In the genomic region with DNA sequence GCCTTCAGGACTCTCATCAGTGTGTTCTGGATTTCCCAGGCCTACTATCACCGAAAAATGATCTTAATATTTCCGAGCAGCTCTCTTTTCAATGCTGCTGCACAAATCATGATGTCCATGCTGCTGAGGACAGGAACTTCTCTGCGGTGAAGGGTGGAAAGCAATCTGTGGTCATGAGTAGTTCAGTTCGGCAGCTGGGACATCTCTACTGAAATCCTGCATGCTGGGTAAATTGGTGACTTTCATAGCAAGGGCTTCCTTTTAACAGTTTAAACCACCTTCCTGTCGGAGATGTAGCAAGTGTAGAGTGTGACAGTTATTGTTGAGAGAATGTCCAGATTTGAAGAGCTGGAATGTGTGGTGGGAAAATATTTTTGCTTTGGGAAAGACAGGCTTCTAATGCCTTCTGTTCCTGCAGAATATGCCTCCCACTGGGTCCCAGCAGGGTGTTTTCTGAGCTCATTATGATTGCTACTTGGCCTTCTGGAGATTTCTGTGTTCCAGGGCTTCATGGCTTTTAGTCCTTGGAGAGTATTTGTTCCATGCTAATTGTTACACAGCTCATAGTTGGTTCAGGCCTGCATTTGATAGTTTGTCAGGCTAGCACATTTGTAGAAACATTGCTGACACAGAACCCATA, we compare ENCODE assay signal across 10 mouse cellular contexts.
DNase-seq lines count a peak whose midpoint lies in the region; ATAC-seq and TF ChIP-seq lines count a peak whose summit lies in the region.
"Had no signal": no experiment of that assay in that cellular context is flagged by ENCODE, and none has a peak within 500 bp of the region (broad histone marks: within the 10 kb centered on the region; RNA-seq: fewer than 3 reads in every experiment).

No protein-coding gene starts in this region.

- no peak overlapping the region for H3K9ac ChIP-seq in lung, postnatal 0 days (replicated peaks; ENCODE audit: low read depth)
- H3K9ac ChIP-seq: limb, embryonic 15.5 days had no signal

- DNase-seq in frontal cortex, adult 2 months (ENCODE audit: extremely low spot score in 1 of 2, low spot score in 1 of 2) = peak; percentile 16 to 24
- DNase-seq in frontal cortex, postnatal 36 days (ENCODE audit: low spot score in 2 of 2) = no peak
- DNase-seq in left cerebral cortex, postnatal 25 days (ENCODE audit: low spot score in 2 of 2) = peak; percentile 17 to 28
- DNase-seq in left cerebral cortex, adult 18-20 months (ENCODE audit: low spot score in 2 of 2) = no peak
- DNase-seq in cerebellum, postnatal 10 days = peak; percentile 71 to 83
- peak; percentile 30 for DNase-seq in retina, embryonic 14.5 days (ENCODE audit: low spot score)
- no peak for DNase-seq in lung, postnatal 0 days (ENCODE audit: low spot score)
- DNase-seq in embryo, embryonic 10.5 days (ENCODE audit: low spot score) = no peak
- DNase-seq: right cerebral cortex, postnatal 4 days had no signal

- TF ChIP-seq CTCF in lung, postnatal 0 days (IDR thresholded peaks at IDR 0.05) = no peak

- no peaks in the 10 kb centered on the region for H3K4me1 ChIP-seq in lung, postnatal 0 days (ENCODE audit: insufficient read depth, low read depth, low read length)
- H3K4me1 ChIP-seq: limb, embryonic 15.5 days had no signal

- no peaks in the 10 kb centered on the region for H3K9me3 ChIP-seq in lung, postnatal 0 days (ENCODE audit: low read length)
- H3K9me3 ChIP-seq: limb, embryonic 15.5 days had no signal

- H3K4me3 ChIP-seq in lung, postnatal 0 days (ENCODE audit: low read depth, low read length) = no peak overlapping the region
- H3K4me3 ChIP-seq: limb, embryonic 15.5 days had no signal

- TF ChIP-seq EP300 in lung, postnatal 0 days (IDR thresholded peaks at IDR 0.05) = no peak

- no peak overlapping the region for H3K27ac ChIP-seq in lung, postnatal 0 days (ENCODE audit: low read length)
- H3K27ac ChIP-seq: limb, embryonic 15.5 days had no signal

- no peaks in the 10 kb centered on the region for H3K27me3 ChIP-seq in lung, postnatal 0 days (replicated peaks; ENCODE audit: insufficient read depth, low read length)
- H3K27me3 ChIP-seq: limb, embryonic 15.5 days had no signal

- H3K4me2 ChIP-seq in lung, postnatal 0 days (replicated peaks; ENCODE audit: low read depth, low read length) = no peak overlapping the region
- H3K4me2 ChIP-seq: limb, embryonic 15.5 days had no signal

- 83% methylated on average over 5 of the region's 5 CpGs for WGBS in lung, postnatal 0 days

- intact Hi-C loops in left cerebral cortex, postnatal 25 days (cut with DNase I) = no loop called here

- H3K36me3 ChIP-seq in lung, postnatal 0 days (ENCODE audit: insufficient read depth, low read length) = no peaks in the 10 kb centered on the region
- H3K36me3 ChIP-seq: limb, embryonic 15.5 days had no signal

- ATAC-seq in lung, postnatal 0 days = no peak

Comparison
In these comparisons a context has a peak if more than half of its experiments do, and no peak if none do; other contexts are left out.
1. DNase-seq: peak in frontal cortex, adult 2 months (2 of 2), left cerebral cortex, postnatal 25 days (2 of 2), cerebellum, postnatal 10 days (2 of 2) and retina, embryonic 14.5 days (single experiment); none in frontal cortex, postnatal 36 days (0 of 2), left cerebral cortex, adult 18-20 months (0 of 2), lung, postnatal 0 days (single experiment) and embryo, embryonic 10.5 days (single experiment).